Mouse (Mus musculus) ES-Bruce4 (cell line): ENCODE data around the gene Pbrm1. TPM values are rescaled to one million over a fixed set of nuclear protein-coding genes. Genes with fewer than 3 reads are reported as not detected.

ENCODE experiments used
- H3K27ac ChIP-seq: 2 replicates; pipeline ENCODE4 v1.5.1; 2012; ENCODE audit warnings: low read length, inconsistent platforms; ENCODE audit not compliant: insufficient read depth
- H3K27me3 ChIP-seq: 2 replicates; pipeline ENCODE4 v1.6.1; 2012; ENCODE audit warnings: mild to moderate bottlenecking, low read length, inconsistent platforms; ENCODE audit not compliant: control insufficient read depth, poor library complexity, insufficient read depth, severe bottlenecking
- H3K36me3 ChIP-seq: 2 replicates; pipeline ENCODE4 v1.6.1; 2012; ENCODE audit warnings: inconsistent platforms, mild to moderate bottlenecking, low read length, moderate library complexity; ENCODE audit not compliant: control insufficient read depth, poor library complexity, insufficient read depth, severe bottlenecking
- H3K4me1 ChIP-seq: one replicate; pipeline ENCODE4 v1.8.1; 2011; ENCODE audit warnings: low read length; ENCODE audit not compliant: control insufficient read depth, insufficient read depth
- H3K4me3 ChIP-seq: 2 replicates; pipeline ENCODE4 v1.5.1; 2011; ENCODE audit warnings: low read depth, mild to moderate bottlenecking, low read length
- H3K9ac ChIP-seq: 2 replicates; pipeline ENCODE4 v1.6.1; 2012; ENCODE audit warnings: low read depth, mild to moderate bottlenecking, inconsistent platforms; ENCODE audit not compliant: poor library complexity, severe bottlenecking
- H3K9me3 ChIP-seq: replicated peaks from 2 replicates; pipeline ENCODE4 v1.6.1; 2012; ENCODE audit warnings: mild to moderate bottlenecking, low read length, inconsistent platforms; ENCODE audit not compliant: control insufficient read depth, poor library complexity, insufficient read depth, severe bottlenecking
- CTCF ChIP-seq: IDR thresholded peaks from one replicate; pipeline ENCODE4 v1.8.1; 2011; ENCODE audit warnings: low read depth, low read length
- EP300 ChIP-seq: IDR thresholded peaks from 2 replicates; pipeline ENCODE4 v1.6.1; 2011; ENCODE audit warnings: low read depth, low read length; ENCODE audit not compliant: insufficient read depth
- POLR2A ChIP-seq: IDR thresholded peaks from one replicate; pipeline ENCODE4 v1.8.1; 2011; ENCODE audit warnings: low read length; ENCODE audit not compliant: insufficient read depth
- polyA plus RNA-seq: library from polyadenylated mRNA; stranded (reverse); fragments of >200 nt; gene quantifications from 2 replicates; pipeline ENCODE4 v1.2.4, GENCODE M21; 2011; ENCODE audit warnings: low read depth; ENCODE audit not compliant: missing spikeins, insufficient read depth, insufficient read length

The Pbrm1 gene
- polyA plus RNA-seq, 1 experiment: 86.9 TPM

- no peaks in the 10 kb centered on the region for H3K9me3 ChIP-seq
- no peak overlapping the region for H3K9ac ChIP-seq
- H3K4me3 ChIP-seq: no peak overlapping the region
- H3K36me3 ChIP-seq: no peaks in the 10 kb centered on the region
- H3K27ac ChIP-seq: no peak overlapping the region
- H3K27me3 ChIP-seq: no peaks in the 10 kb centered on the region
- H3K4me1 ChIP-seq: no peaks in the 10 kb centered on the region
- no peak for TF ChIP-seq CTCF
- TF ChIP-seq EP300: no peak
- TF ChIP-seq POLR2A: no peak
These were observed 146.5 kb downstream of the Pbrm1 start for GRCm38 (mm10) chr14:31165458-31165857.

- H3K9me3 ChIP-seq: no peaks in the 10 kb centered on the region
- H3K27ac ChIP-seq: no peak overlapping the region
- H3K27me3 ChIP-seq: no peaks in the 10 kb centered on the region
- H3K4me3 ChIP-seq: no peak overlapping the region
- no peaks in the 10 kb centered on the region for H3K4me1 ChIP-seq
- H3K9ac ChIP-seq: no peak overlapping the region
- peaks cover under 1% of the 10 kb centered on the region; the same call in 1 of the 2 replicates for H3K36me3 ChIP-seq
- no peak for TF ChIP-seq CTCF
- TF ChIP-seq POLR2A: no peak
- no peak for TF ChIP-seq EP300
These were observed 147.2 kb downstream of the Pbrm1 start for GRCm38 (mm10) chr14:31165991-31166630.

GRCm38 (mm10) chr14:31166827-31167226 is 147.9 kb downstream of the Pbrm1 start:
- H3K27me3 ChIP-seq: no peaks in the 10 kb centered on the region
- H3K4me1 ChIP-seq: no peaks in the 10 kb centered on the region
- TF ChIP-seq POLR2A: no peak
- TF ChIP-seq CTCF: no peak
- TF ChIP-seq EP300: no peak
- peaks cover 8% of the 10 kb centered on the region for H3K36me3 ChIP-seq
- no peak overlapping the region for H3K27ac ChIP-seq
- H3K4me3 ChIP-seq: no peak overlapping the region
- no peaks in the 10 kb centered on the region for H3K9me3 ChIP-seq
- no peak overlapping the region for H3K9ac ChIP-seq

DNA sequence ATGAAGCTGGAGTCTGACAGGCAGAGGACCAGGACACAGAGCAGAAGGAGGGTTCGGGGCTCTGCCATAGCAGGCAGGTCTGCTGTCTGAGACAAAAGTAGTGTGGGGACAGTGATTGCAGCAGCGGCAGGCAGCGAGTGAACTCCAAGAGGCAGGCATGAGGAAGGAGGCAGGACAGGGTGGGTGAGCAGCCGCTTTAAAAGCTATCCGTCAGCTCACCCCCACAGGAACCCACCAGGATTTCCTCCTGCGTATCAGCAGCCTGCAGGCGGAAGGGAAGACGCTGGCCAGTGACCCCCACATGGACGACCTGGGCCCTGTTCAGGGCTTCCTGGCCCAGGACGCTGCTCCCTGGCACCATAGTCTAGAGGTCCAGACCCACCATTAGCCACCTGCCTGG is 149.5 kb downstream of the Pbrm1 start, which contains the start of gene Stab1:
Gene Stab1 (minus strand): TSS at position 217 of the 400 bp plus-strand sequence.
- no peak within 1 kb of the TSS for H3K4me3 ChIP-seq
- H3K9ac ChIP-seq: no peak within 1 kb of the TSS
- H3K27me3 ChIP-seq: no peaks in the 10 kb centered on the region
- no peak within 1 kb of the TSS for H3K27ac ChIP-seq
- H3K36me3 ChIP-seq: peaks cover 24% of the 10 kb centered on the region
- no peaks in the 10 kb centered on the region for H3K4me1 ChIP-seq
- TF ChIP-seq POLR2A: no peak
- TF ChIP-seq EP300: no peak
- H3K9me3 ChIP-seq: no peaks in the 10 kb centered on the region

- Histone ChIP-seq H3K27ac (no peak overlapping the region), H3K9me3 (no peaks in the 10 kb centered on the region), H3K9ac (no peak overlapping the region), H3K4me3 (no peak overlapping the region), H3K27me3 (no peaks in the 10 kb centered on the region), H3K36me3 (peaks cover 24% of the 10 kb centered on the region), H3K4me1 (no peaks in the 10 kb centered on the region)
- TF ChIP-seq CTCF: no peak
These were observed 150.6 kb downstream of the Pbrm1 start for GRCm38 (mm10) chr14:31169508-31169907.

DNA sequence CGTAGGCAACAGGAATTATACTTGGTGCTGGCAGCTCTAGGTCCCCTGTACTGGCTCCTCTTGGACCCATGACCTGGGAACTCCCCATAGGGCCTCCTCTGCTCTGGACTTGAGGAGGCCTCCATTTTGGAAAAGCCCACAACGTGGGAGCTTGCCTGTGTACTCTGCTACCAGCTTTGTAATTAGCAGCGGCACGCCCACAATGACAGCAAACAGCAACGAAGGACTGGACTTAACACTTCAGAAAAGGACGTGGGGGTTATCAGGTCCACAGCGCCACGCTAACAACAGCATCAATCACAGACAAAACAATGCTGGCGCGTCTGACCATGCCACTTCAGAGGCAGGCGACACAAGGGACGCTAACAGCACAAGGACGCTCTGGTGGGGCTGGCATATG is 152.0 kb downstream of the Pbrm1 start:
- Histone ChIP-seq H3K4me3 (no peak overlapping the region), H3K36me3 (peaks cover 27% of the 10 kb centered on the region), H3K27me3 (no peaks in the 10 kb centered on the region), H3K27ac (no peak overlapping the region), H3K9me3 (no peaks in the 10 kb centered on the region), H3K4me1 (no peaks in the 10 kb centered on the region), H3K9ac (no peak overlapping the region)
- TF ChIP-seq CTCF (no peak), POLR2A (no peak), EP300 (no peak)

Other genes with a start within 250 kb of the Pbrm1 start
- gene Tmem110, start 193.5 kb upstream of the Pbrm1 start, polyA plus RNA-seq: 18.1 and 18.6 TPM in 2 replicates
- gene Mustn1, start 139.9 kb upstream of the Pbrm1 start, polyA plus RNA-seq: 0.49 TPM in 1 of 2 replicates, not detected in the other
- gene Itih4, start 132.7 kb upstream of the Pbrm1 start, polyA plus RNA-seq: 0.29 TPM in 1 of 2 replicates, not detected in the other
- gene Itih3, start 95.4 kb upstream of the Pbrm1 start, polyA plus RNA-seq: not detected in 2 replicates
- not detected in 2 replicates for gene Itih1, start 75.8 kb upstream of the Pbrm1 start, polyA plus RNA-seq
- gene Nek4, start 67.8 kb upstream of the Pbrm1 start, polyA plus RNA-seq: 17.3 and 17.7 TPM in 2 replicates
- gene Glt8d1, start 17.7 kb upstream of the Pbrm1 start, polyA plus RNA-seq: 29.1 and 36.4 TPM in 2 replicates
- 126 and 132 TPM in 2 replicates for gene Spcs1, start 17.5 kb upstream of the Pbrm1 start, polyA plus RNA-seq
- gene Gnl3, start within 50 bp of the Pbrm1 start, polyA plus RNA-seq: 380 and 391 TPM in 2 replicates
- gene Smim4, start 109.8 kb downstream of the Pbrm1 start, polyA plus RNA-seq: 17.1 and 17.2 TPM in 2 replicates
- 141 and 173 TPM in 2 replicates for gene Nt5dc2, start 111.9 kb downstream of the Pbrm1 start, polyA plus RNA-seq
- gene Stab1, start 149.5 kb downstream of the Pbrm1 start, polyA plus RNA-seq: 0.57 and 0.72 TPM in 2 replicates
- gene Tnnc1, start 189.2 kb downstream of the Pbrm1 start, polyA plus RNA-seq: 7.6 and 9.5 TPM in 2 replicates
- gene Nisch, start 197.8 kb downstream of the Pbrm1 start, polyA plus RNA-seq: 335 and 342 TPM in 2 replicates
- gene Sema3g, start 198.7 kb downstream of the Pbrm1 start, polyA plus RNA-seq: not detected in 2 replicates
- gene Phf7, start 232.2 kb downstream of the Pbrm1 start, polyA plus RNA-seq: 14.0 and 15.3 TPM in 2 replicates
- 42.2 and 44.3 TPM in 2 replicates for gene Bap1, start 232.3 kb downstream of the Pbrm1 start, polyA plus RNA-seq